Mouse (Mus musculus) neural tube, embryonic 11.5 days (tissue): ENCODE results near the gene Zmynd11. TPM values are rescaled to one million over a fixed set of nuclear protein-coding genes. Genes with fewer than 3 reads are reported as not detected.
"Not testable (repeated sequence)": the region's sequence is repeated elsewhere in the genome, so short reads cannot be mapped to it uniquely, and the experiment has no call there.

Source experiments
- ATAC-seq: fragments of 200-750 bp; cut with Nextera tagmentation; 2 replicates; pipeline ENCODE4 v1.8.0; 2017; ENCODE audit warnings: moderate number of reproducible peaks, mild to moderate bottlenecking, moderate TSS enrichment, moderate library complexity; ENCODE audit not compliant: insufficient read depth, low FRiP score, low TSS enrichment
- DNase-seq: peaks from one replicate; pipeline ENCODE4 v3.0.0-alpha.2; 2015; ENCODE audit warnings: low spot score
- H3K27ac ChIP-seq: fragments of 300-500 bp; sonication (generic); 2 replicates; pipeline ENCODE4 v1.5.1; 2014; ENCODE audit warnings: low read depth, mild to moderate bottlenecking, low read length
- H3K27me3 ChIP-seq: fragments of 300-500 bp; sonication (generic); 2 replicates; pipeline ENCODE4 v1.6.1; 2014; ENCODE audit warnings: mild to moderate bottlenecking, low read length, mixed read lengths; ENCODE audit not compliant: control insufficient read depth, insufficient read depth
- H3K36me3 ChIP-seq: fragments of 300-500 bp; sonication (generic); 2 replicates; pipeline ENCODE4 v1.6.1; 2014; ENCODE audit warnings: mild to moderate bottlenecking, low read length, moderate library complexity, mixed read lengths; ENCODE audit not compliant: control insufficient read depth, insufficient read depth
- H3K4me1 ChIP-seq: fragments of 300-500 bp; sonication (generic); 2 replicates; pipeline ENCODE4 v1.6.1; 2014; ENCODE audit warnings: low read length, mixed read lengths; ENCODE audit not compliant: control insufficient read depth, insufficient read depth
- H3K4me2 ChIP-seq: fragments of 300-500 bp; sonication (generic); 2 replicates; pipeline ENCODE4 v1.6.1; 2014; ENCODE audit warnings: low read depth, mild to moderate bottlenecking, moderate library complexity
- H3K4me3 ChIP-seq: fragments of 300-500 bp; sonication (generic); 2 replicates; pipeline ENCODE4 v1.5.1; 2014; ENCODE audit warnings: low read depth, low read length
- H3K9ac ChIP-seq: fragments of 300-500 bp; sonication (generic); 2 replicates; pipeline ENCODE4 v1.6.1; 2014; ENCODE audit warnings: mild to moderate bottlenecking, low read length
- H3K9me3 ChIP-seq: fragments of 300-500 bp; sonication (generic); 2 replicates; pipeline ENCODE4 v1.6.1; 2016; ENCODE audit warnings: low read length; ENCODE audit not compliant: control insufficient read depth
- WGBS: fragments of 180-500 bp; shearing (Covaris S2); extraction: QIAGEN DNeasy Blood & Tissue Kit; methylation state at CpG from one replicate; pipeline ENCODE4 v1.1.7; 2014; 5-methylcytosine and 5-hydroxymethylcytosine counted together
- polyA plus RNA-seq: library from polyadenylated mRNA; unstranded; fragments of >200 nt; fragmentation: Nextera tagmentation; extraction: Ambion mirVana; gene quantifications from 2 replicates; pipeline ENCODE4 v1.2.1, GENCODE M21; 2014

Gene Zmynd11
- polyA plus RNA-seq, 1 experiment from 2014 or later = 109 TPM

DNA sequence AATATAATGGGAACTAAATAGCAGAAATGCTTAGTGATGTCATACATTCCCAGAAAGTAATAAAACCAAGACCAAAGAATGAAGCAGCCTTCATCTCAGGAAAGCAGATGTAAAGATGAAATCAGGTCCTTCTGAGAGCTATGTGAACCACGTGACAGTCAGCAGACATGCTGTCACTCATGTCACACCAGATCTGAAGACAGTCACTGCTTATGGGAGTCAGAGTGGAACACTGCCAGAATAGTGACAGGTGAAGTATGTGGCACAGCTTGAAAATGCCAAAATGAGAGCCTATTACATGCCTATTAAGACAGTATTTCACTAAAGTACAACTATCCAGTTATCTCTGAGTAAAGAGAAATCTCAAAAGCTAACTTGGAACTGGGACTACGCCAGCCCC, 26.9 kb downstream of the Zmynd11 start:
- no peak for DNase-seq
- no peak overlapping the region for H3K4me2 ChIP-seq
- no peaks in the 10 kb centered on the region for H3K27me3 ChIP-seq
- no peak overlapping the region for H3K9ac ChIP-seq
- no peaks in the 10 kb centered on the region for H3K36me3 ChIP-seq
- H3K9me3 ChIP-seq = no peaks in the 10 kb centered on the region
- 81% methylated on average over 2 of the region's 2 CpGs for WGBS
- ATAC-seq = no peak
- no peaks in the 10 kb centered on the region for H3K4me1 ChIP-seq
- H3K27ac ChIP-seq = no peak overlapping the region
- no peak overlapping the region for H3K4me3 ChIP-seq

DNA sequence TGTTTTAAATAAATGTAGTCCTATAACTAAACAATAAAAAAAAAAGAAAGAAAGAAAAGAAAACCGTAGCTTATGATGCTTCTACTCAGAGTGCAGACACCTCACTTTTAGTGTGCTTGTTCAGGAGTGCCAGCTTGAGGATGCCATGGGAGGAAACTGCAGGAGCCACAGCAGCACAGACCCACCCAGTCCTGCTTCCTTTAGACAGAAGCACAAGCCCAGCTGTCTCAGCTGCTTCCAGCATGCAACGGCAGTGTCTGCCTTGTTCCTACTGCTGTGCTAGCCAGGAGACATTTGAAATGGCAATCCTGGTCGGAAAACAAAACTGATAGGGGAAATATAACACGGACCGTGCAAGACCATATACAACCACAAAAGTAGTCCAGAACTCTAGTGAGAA, 28.1 kb downstream of the Zmynd11 start:
- 85% methylated on average over 5 of the region's 5 CpGs for WGBS
- Histone ChIP-seq H3K27ac (no peak overlapping the region), H3K4me3 (no peak overlapping the region), H3K4me1 (no peaks in the 10 kb centered on the region), H3K9ac (no peak overlapping the region), H3K36me3 (no peaks in the 10 kb centered on the region), H3K4me2 (no peak overlapping the region), H3K27me3 (no peaks in the 10 kb centered on the region), H3K9me3 (no peaks in the 10 kb centered on the region)
- ATAC-seq (no peak), DNase-seq (no peak)

DNA sequence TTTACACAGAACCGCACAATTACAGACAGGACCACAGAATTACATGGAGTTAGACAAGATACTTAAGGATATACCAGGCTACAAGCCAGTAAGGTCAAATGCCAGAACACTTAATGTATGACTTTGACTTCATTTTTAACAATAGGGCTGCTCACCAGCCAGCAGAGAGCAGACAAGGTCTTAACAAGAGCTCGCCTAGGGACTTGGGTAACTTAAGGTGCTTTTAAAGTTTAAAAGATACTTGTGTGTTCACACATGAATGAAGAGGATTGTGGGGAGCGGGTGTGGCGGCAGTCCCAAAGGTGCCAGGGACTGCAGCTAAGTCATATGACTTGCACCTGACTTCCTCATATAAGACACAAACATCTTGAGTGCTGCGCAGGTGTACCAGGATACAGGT, 32.9 kb downstream of the Zmynd11 start:
- not testable (repeated sequence) for H3K9ac ChIP-seq, H3K27me3 ChIP-seq, H3K36me3 ChIP-seq, DNase-seq, ATAC-seq, H3K4me1 ChIP-seq, H3K27ac ChIP-seq, H3K4me2 ChIP-seq, H3K4me3 ChIP-seq, H3K9me3 ChIP-seq
- WGBS = 93% methylated on average over 4 of the region's 5 CpGs

DNA sequence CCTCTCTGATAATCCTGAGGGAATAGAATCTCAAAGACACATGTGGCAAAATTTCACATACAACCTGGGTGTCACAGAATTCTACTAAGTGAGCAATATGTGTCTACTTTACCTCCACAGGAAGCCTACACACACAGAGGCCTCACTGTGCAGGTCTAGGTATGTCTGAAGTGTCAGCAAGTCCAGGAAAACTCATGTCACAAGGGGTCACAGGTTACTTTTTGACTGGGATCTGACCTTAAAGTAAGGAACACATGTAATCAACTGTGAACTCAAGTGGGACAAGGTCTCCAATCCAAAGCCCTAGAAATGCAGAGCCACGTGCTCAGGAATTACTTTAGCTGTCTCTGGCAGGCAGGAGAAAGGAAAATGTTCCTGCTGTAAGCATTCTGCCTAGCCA, 36.1 kb downstream of the Zmynd11 start:
- Histone ChIP-seq H3K36me3 (no peaks in the 10 kb centered on the region), H3K4me2 (no peak overlapping the region), H3K9me3 (no peaks in the 10 kb centered on the region), H3K4me1 (no peaks in the 10 kb centered on the region), H3K27ac (no peak overlapping the region), H3K9ac (no peak overlapping the region), H3K4me3 (no peak overlapping the region), H3K27me3 (no peaks in the 10 kb centered on the region)
- 78% methylated on average over 1 of the region's 1 CpGs for WGBS
- ATAC-seq = no peak
- DNase-seq = no peak

DNA sequence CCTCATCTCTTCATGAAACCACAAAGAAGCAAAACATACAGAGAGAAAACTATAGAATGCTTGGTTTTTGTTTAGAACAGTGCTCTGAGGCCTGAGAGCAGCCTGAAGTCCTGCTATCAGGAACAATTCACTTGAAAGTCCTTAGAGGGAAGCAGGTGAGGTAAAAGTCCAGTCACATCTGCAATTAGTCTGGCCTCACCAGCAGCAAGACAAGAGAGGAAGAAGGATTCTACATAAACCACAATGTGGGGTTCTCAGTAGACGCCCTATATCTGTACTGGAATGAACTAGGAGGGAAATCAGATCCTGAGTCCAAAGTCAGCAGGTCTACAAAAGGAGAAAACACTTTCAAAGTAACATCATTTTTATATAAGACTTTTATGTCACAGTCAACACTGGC, 49.9 kb downstream of the Zmynd11 start:
- no peak for ATAC-seq
- 89% methylated on average over 1 of the region's 1 CpGs for WGBS

DNA sequence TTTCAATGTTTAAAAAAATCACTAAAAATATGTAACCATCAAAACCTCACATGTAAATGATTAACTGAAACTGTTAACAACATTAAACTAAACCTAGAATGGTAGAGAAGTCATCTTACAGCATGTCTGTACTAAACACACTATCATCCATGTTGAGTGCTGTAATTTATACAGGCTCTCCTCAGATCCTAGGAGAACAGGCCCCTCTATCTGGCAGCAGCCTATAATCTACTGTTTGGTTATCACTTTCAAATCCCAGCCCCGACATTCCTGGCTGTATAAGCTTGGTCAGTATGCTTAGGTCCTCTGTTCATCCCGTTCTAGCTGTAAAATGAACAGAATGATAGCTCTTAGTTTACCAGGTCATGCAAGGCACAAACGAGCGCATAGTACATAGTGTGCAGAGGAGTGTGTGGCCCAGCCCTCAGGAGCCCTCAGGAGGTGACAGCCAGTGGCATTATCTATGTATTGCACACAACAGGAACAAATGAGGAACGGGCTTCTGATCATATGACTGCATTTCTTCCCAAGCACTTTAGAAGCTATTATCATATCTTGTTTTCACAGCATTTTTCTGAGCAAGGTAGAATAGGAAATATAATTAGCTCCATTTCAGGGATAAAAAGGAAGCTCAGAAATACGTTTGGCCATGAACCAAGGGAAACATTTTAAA, 51.5 kb downstream of the Zmynd11 start:
- Histone ChIP-seq H3K9ac (no peak overlapping the region), H3K27ac (no peak overlapping the region), H3K4me2 (no peak overlapping the region), H3K9me3 (no peaks in the 10 kb centered on the region), H3K4me1 (no peaks in the 10 kb centered on the region), H3K36me3 (no peaks in the 10 kb centered on the region), H3K27me3 (no peaks in the 10 kb centered on the region), H3K4me3 (no peak overlapping the region)
- no peak for DNase-seq
- WGBS = 89% methylated on average over 6 of the region's 6 CpGs
- no peak for ATAC-seq

More for the DNA sequence above, 49.9 kb downstream of the Zmynd11 start:
- Histone ChIP-seq H3K9ac (no peak overlapping the region), H3K4me3 (no peak overlapping the region), H3K27me3 (no peaks in the 10 kb centered on the region), H3K36me3 (no peaks in the 10 kb centered on the region), H3K4me2 (no peak overlapping the region), H3K9me3 (no peaks in the 10 kb centered on the region), H3K27ac (no peak overlapping the region), H3K4me1 (no peaks in the 10 kb centered on the region)
- DNase-seq = no peak

DNA sequence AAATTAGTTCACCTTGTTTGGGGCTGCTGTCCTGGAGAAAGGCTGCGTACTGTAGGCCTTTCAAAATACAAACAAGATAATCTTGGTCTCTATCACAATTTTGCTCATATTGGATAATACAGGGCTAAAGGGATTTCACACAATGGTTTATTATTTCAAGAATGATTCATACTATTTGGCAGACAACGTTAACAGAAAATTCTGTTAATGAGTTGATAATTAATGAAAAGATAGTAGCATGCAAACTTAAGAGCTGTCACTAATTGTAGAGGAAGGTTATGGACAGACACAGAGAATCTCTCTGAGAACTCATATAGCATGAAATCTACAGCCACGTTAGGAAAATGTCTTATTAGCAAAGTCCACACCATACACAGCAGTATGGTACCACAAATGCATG, 52.2 kb downstream of the Zmynd11 start:
- ATAC-seq = no peak
- no peak overlapping the region for H3K27ac ChIP-seq
- no peaks in the 10 kb centered on the region for H3K9me3 ChIP-seq
- H3K4me2 ChIP-seq = no peak overlapping the region
- H3K27me3 ChIP-seq = no peaks in the 10 kb centered on the region
- no peaks in the 10 kb centered on the region for H3K4me1 ChIP-seq
- H3K4me3 ChIP-seq = no peak overlapping the region
- WGBS = 96% methylated on average over 3 of the region's 3 CpGs
- no peak for DNase-seq
- H3K9ac ChIP-seq = no peak overlapping the region
- H3K36me3 ChIP-seq = no peaks in the 10 kb centered on the region

DNA sequence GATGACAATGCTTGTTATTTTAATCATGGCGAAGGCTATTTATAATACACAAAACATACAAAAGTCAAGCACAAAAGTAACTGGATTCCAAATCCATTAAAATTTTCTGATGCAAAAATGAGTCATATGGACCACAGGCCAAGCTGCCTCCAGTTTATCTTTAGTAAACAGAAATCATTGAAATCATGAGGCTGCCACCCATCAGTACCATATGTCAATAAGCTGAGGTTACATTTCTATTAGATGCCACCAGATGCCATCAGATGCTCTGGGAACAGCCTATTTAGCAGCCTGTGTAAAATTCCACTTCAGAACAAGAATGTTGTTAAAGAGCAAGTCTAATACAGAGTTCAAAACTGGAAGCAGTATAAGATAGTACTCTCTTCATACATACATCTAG, 52.7 kb downstream of the Zmynd11 start:
- no peak overlapping the region for H3K27ac ChIP-seq
- H3K36me3 ChIP-seq = no peaks in the 10 kb centered on the region
- H3K9ac ChIP-seq = no peak overlapping the region
- DNase-seq (no peak), ATAC-seq (no peak)
- no peak overlapping the region for H3K4me3 ChIP-seq
- 98% methylated on average over 1 of the region's 1 CpGs for WGBS
- H3K9me3 ChIP-seq = no peaks in the 10 kb centered on the region
- no peaks in the 10 kb centered on the region for H3K4me1 ChIP-seq
- no peaks in the 10 kb centered on the region for H3K27me3 ChIP-seq
- no peak overlapping the region for H3K4me2 ChIP-seq

DNA sequence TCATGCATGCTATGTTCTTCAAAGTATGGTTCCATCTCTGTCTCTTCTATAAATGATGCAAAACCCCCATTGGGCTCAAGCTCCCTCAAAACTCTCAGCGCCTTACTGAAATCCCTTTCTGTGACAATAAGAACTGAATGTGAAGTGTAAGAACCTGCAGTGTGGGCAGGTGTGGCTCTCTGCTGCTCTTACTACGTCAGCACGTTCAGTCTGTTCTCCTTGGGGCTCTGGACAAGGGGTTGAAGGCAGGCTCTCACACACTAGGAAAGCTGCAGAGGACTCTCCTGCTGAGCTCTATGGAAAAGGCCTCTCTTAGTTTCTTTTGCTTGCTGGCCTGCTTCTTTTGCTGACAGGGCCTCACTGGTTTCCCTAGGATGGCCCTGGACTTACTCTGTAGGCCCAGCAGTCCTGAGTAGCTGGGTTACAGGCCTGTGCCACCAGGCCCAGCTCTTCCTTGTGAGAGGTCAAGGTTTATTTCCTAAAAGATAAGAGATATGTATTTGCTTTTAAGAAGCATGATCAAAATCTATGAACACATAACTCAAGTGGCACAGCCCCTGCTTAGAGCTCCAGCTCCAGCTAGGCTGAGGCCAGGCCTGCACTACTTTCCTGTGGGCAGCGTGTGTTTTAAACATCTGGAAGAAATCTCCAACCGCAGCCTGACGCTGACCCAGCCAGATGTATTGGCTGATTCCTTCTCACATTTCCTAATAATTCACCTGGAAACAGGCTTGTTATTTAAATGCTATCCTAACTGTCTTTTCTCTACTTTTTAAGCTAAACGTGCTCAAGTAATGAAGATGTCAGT, 56.5 kb downstream of the Zmynd11 start:
- WGBS = 71% methylated on average over 7 of the region's 7 CpGs
- ATAC-seq (no peak), DNase-seq (no peak)
- H3K9ac ChIP-seq = no peak overlapping the region
- no peak overlapping the region for H3K4me2 ChIP-seq
- H3K4me1 ChIP-seq = no peaks in the 10 kb centered on the region
- no peaks in the 10 kb centered on the region for H3K9me3 ChIP-seq
- H3K27me3 ChIP-seq = no peaks in the 10 kb centered on the region
- no peak overlapping the region for H3K27ac ChIP-seq
- H3K4me3 ChIP-seq = no peak overlapping the region
- H3K36me3 ChIP-seq = no peaks in the 10 kb centered on the region
